In genomic region chr17:17837426-17837825, GRCm38 (mm10) we compare ENCODE assay signal across 7 mouse cellular contexts. TPM values are rescaled to one million over a fixed set of nuclear protein-coding genes. Genes with fewer than 3 reads are reported as not detected.
DNase-seq lines count a peak whose midpoint lies in the region; ATAC-seq and TF ChIP-seq lines count a peak whose summit lies in the region.

No protein-coding gene starts in this region.

- no peaks in the 10 kb centered on the region for H3K9me3 ChIP-seq in lung, embryonic 14.5 days (ENCODE audit: low read depth, low read length)
- H3K9me3 ChIP-seq in forebrain, embryonic 13.5 days (replicated peaks), result no peaks in the 10 kb centered on the region
- no peaks in the 10 kb centered on the region for H3K9me3 ChIP-seq in limb, embryonic 11.5 days (ENCODE audit: control insufficient read depth, low read length)
- no peaks in the 10 kb centered on the region for H3K9me3 ChIP-seq in neural tube, embryonic 12.5 days

- peaks cover 26% of the 10 kb centered on the region for H3K4me1 ChIP-seq in lung, embryonic 14.5 days (ENCODE audit: insufficient read depth)
- peaks cover 63% of the 10 kb centered on the region for H3K4me1 ChIP-seq in forebrain, embryonic 13.5 days
- peaks cover 11% of the 10 kb centered on the region for H3K4me1 ChIP-seq in limb, embryonic 11.5 days (ENCODE audit: control insufficient read depth, insufficient read depth, low read length)
- peaks cover 57% of the 10 kb centered on the region for H3K4me1 ChIP-seq in neural tube, embryonic 12.5 days

- ATAC-seq in lung, embryonic 14.5 days (ENCODE audit: insufficient read depth), result peak; percentile 5; the same call in 1 of the 2 replicates
- ATAC-seq in forebrain, embryonic 13.5 days, result no peak
- no peak for ATAC-seq in limb, embryonic 11.5 days (ENCODE audit: insufficient number of reproducible peaks, low FRiP score, low TSS enrichment, low read depth)
- ATAC-seq in neural tube, embryonic 12.5 days (ENCODE audit: low FRiP score, low read depth), result peak; percentile 7

- H3K9ac ChIP-seq in lung, embryonic 14.5 days, result peak overlapping the region; percentile 13
- peak overlapping the region; percentile 65 for H3K9ac ChIP-seq in forebrain, embryonic 13.5 days
- peak overlapping the region; percentile 28; the same call in 1 of the 2 replicates for H3K9ac ChIP-seq in limb, embryonic 11.5 days (ENCODE audit: low read length)
- H3K9ac ChIP-seq in neural tube, embryonic 12.5 days, result peak overlapping the region; percentile 63; the same call in 1 of the 2 replicates

- H3K27me3 ChIP-seq in lung, embryonic 14.5 days (ENCODE audit: insufficient read depth, low read length), result no peaks in the 10 kb centered on the region
- H3K27me3 ChIP-seq in forebrain, embryonic 13.5 days, result no peaks in the 10 kb centered on the region
- no peaks in the 10 kb centered on the region for H3K27me3 ChIP-seq in limb, embryonic 11.5 days (ENCODE audit: control insufficient read depth, insufficient read depth, low read length)
- H3K27me3 ChIP-seq in neural tube, embryonic 12.5 days (replicated peaks), result no peaks in the 10 kb centered on the region

- no peak for DNase-seq in lung, embryonic 14.5 days
- no peak for DNase-seq in lung, postnatal 10 days
- DNase-seq in cerebellum, adult 9-10 months, result peak; percentile 68
- no peak for DNase-seq in limb, embryonic 11.5 days (ENCODE audit: low spot score)
- DNase-seq in layer of hippocampus, adult 18-20 months (ENCODE audit: low spot score in 2 of 2), result no peak

- peaks cover 72% of the 10 kb centered on the region for H3K36me3 ChIP-seq in lung, embryonic 14.5 days (ENCODE audit: insufficient read depth)
- H3K36me3 ChIP-seq in forebrain, embryonic 13.5 days (ENCODE audit: poor library complexity, severe bottlenecking), result peaks cover 61% of the 10 kb centered on the region
- peaks cover 13% of the 10 kb centered on the region for H3K36me3 ChIP-seq in limb, embryonic 11.5 days (ENCODE audit: control insufficient read depth, insufficient read depth, low read length)
- peaks cover 52% of the 10 kb centered on the region for H3K36me3 ChIP-seq in neural tube, embryonic 12.5 days

- 7% methylated on average over 13 of the region's 13 CpGs for WGBS in lung, embryonic 14.5 days
- WGBS in forebrain, embryonic 13.5 days, result 5% methylated on average over 13 of the region's 13 CpGs
- 4% methylated on average over 13 of the region's 13 CpGs for WGBS in limb, embryonic 11.5 days
- WGBS in neural tube, embryonic 12.5 days, result 12% methylated on average over 13 of the region's 13 CpGs

- peak overlapping the region; percentile 73 for H3K27ac ChIP-seq in lung, embryonic 14.5 days (ENCODE audit: low read depth)
- H3K27ac ChIP-seq in forebrain, embryonic 13.5 days, result peak overlapping the region; percentile 74
- H3K27ac ChIP-seq in limb, embryonic 11.5 days (replicated peaks; ENCODE audit: low read depth, low read length), result no peak overlapping the region; the same call in 1 of the 2 replicates
- peak overlapping the region; percentile 20; the same call in 1 of the 2 replicates for H3K27ac ChIP-seq in neural tube, embryonic 12.5 days

- peak overlapping the region; percentile 35 for H3K4me3 ChIP-seq in lung, embryonic 14.5 days (ENCODE audit: low read depth, low read length)
- peak overlapping the region; percentile 43 for H3K4me3 ChIP-seq in forebrain, embryonic 13.5 days
- H3K4me3 ChIP-seq in limb, embryonic 11.5 days (ENCODE audit: low read depth, low read length), result peak overlapping the region; percentile 24
- H3K4me3 ChIP-seq in neural tube, embryonic 12.5 days, result peak overlapping the region; percentile 36

- TF ChIP-seq CTCF in lung, embryonic 14.5 days (IDR thresholded peaks at IDR 0.05; ENCODE audit: low read depth), result peak; percentile 17; the same call in 1 of the 2 replicates

- H3K4me2 ChIP-seq in lung, embryonic 14.5 days, result peak overlapping the region; percentile 67
- H3K4me2 ChIP-seq in forebrain, embryonic 13.5 days, result peak overlapping the region; percentile 74
- peak overlapping the region; percentile 58 for H3K4me2 ChIP-seq in limb, embryonic 11.5 days (ENCODE audit: low read depth, severe bottlenecking)
- peak overlapping the region; percentile 65 for H3K4me2 ChIP-seq in neural tube, embryonic 12.5 days (replicated peaks)

RNA-seq across cellular contexts. Expression of gene Spaca6, which starts 10.5 kb away (rescaled TPM):
- polyA plus RNA-seq in lung, embryonic 14.5 days (2014; fragmentation: Nextera tagmentation; extraction: Ambion mirVana), result 33.2 and 38.9 TPM in 2 replicates
- 34.7 and 36.9 TPM in 2 replicates for polyA plus RNA-seq in forebrain, embryonic 13.5 days (2015; fragmentation: Nextera tagmentation; extraction: Ambion mirVana)
- polyA plus RNA-seq in limb, embryonic 11.5 days (2014; fragmentation: Nextera tagmentation; extraction: Ambion mirVana), result 35.5 and 39.7 TPM in 2 replicates
- 48.1 and 54.2 TPM in 2 replicates for polyA plus RNA-seq in neural tube, embryonic 12.5 days (2016; fragmentation: Nextera tagmentation; extraction: Ambion mirVana)
- total RNA-seq in layer of hippocampus, adult 18-20 months (2021), result 10 to 100 TPM; 64.4 to 80.9 TPM

RNA-seq across cellular contexts. Expression of gene Has1, which starts 17.6 kb away (rescaled TPM):
- 2.1 and 2.2 TPM in 2 replicates for polyA plus RNA-seq in lung, embryonic 14.5 days (2014; fragmentation: Nextera tagmentation; extraction: Ambion mirVana)
- 0.65 and 0.77 TPM in 2 replicates for polyA plus RNA-seq in forebrain, embryonic 13.5 days (2015; fragmentation: Nextera tagmentation; extraction: Ambion mirVana)
- polyA plus RNA-seq in limb, embryonic 11.5 days (2014; fragmentation: Nextera tagmentation; extraction: Ambion mirVana), result 1.5 and 2.0 TPM in 2 replicates
- polyA plus RNA-seq in neural tube, embryonic 12.5 days (2016; fragmentation: Nextera tagmentation; extraction: Ambion mirVana), result 1.1 and 1.3 TPM in 2 replicates
- under 1 TPM; 0.20 to 0.67 TPM for total RNA-seq in layer of hippocampus, adult 18-20 months (2021)

RNA-seq across cellular contexts. Expression of gene Fpr1, which starts 46.3 kb away (rescaled TPM):
- 0.13 and 0.46 TPM in 2 replicates for polyA plus RNA-seq in lung, embryonic 14.5 days (2014; fragmentation: Nextera tagmentation; extraction: Ambion mirVana)
- not detected in 2 replicates for polyA plus RNA-seq in forebrain, embryonic 13.5 days (2015; fragmentation: Nextera tagmentation; extraction: Ambion mirVana)
- not detected in 2 replicates for polyA plus RNA-seq in limb, embryonic 11.5 days (2014; fragmentation: Nextera tagmentation; extraction: Ambion mirVana)
- polyA plus RNA-seq in neural tube, embryonic 12.5 days (2016; fragmentation: Nextera tagmentation; extraction: Ambion mirVana), result 0.34 TPM in 1 of 2 replicates, not detected in the other
- not detected for total RNA-seq in layer of hippocampus, adult 18-20 months (2021)

RNA-seq across cellular contexts. Expression of gene Fpr2, which starts 50.2 kb away (rescaled TPM):
- polyA plus RNA-seq in lung, embryonic 14.5 days (2014; fragmentation: Nextera tagmentation; extraction: Ambion mirVana), result 0.17 and 1.1 TPM in 2 replicates
- polyA plus RNA-seq in forebrain, embryonic 13.5 days (2015; fragmentation: Nextera tagmentation; extraction: Ambion mirVana), result not detected in 2 replicates
- not detected in 2 replicates for polyA plus RNA-seq in limb, embryonic 11.5 days (2014; fragmentation: Nextera tagmentation; extraction: Ambion mirVana)
- polyA plus RNA-seq in neural tube, embryonic 12.5 days (2016; fragmentation: Nextera tagmentation; extraction: Ambion mirVana), result not detected in 2 replicates
- total RNA-seq in layer of hippocampus, adult 18-20 months (2021), result not detected

RNA-seq across cellular contexts. Expression of gene Fpr3, which starts 50.2 kb away (rescaled TPM):
- not detected in 2 replicates for polyA plus RNA-seq in lung, embryonic 14.5 days (2014; fragmentation: Nextera tagmentation; extraction: Ambion mirVana)
- not detected in 2 replicates for polyA plus RNA-seq in forebrain, embryonic 13.5 days (2015; fragmentation: Nextera tagmentation; extraction: Ambion mirVana)
- not detected in 2 replicates for polyA plus RNA-seq in limb, embryonic 11.5 days (2014; fragmentation: Nextera tagmentation; extraction: Ambion mirVana)
- polyA plus RNA-seq in neural tube, embryonic 12.5 days (2016; fragmentation: Nextera tagmentation; extraction: Ambion mirVana), result not detected in 2 replicates
- not detected for total RNA-seq in layer of hippocampus, adult 18-20 months (2021)

Comparison
In these comparisons a context has a peak if more than half of its experiments do, and no peak if none do; other contexts are left out.
1. ATAC-seq: peak in lung, embryonic 14.5 days (single experiment) and neural tube, embryonic 12.5 days (single experiment); none in forebrain, embryonic 13.5 days (single experiment) and limb, embryonic 11.5 days (single experiment).
2. H3K9ac ChIP-seq: peak in every context shown above with its lines; median percentile 65 in forebrain, embryonic 13.5 days; 63 in neural tube, embryonic 12.5 days; 28 in limb, embryonic 11.5 days; 13 in lung, embryonic 14.5 days.
3. Peak in every context shown above with its lines, with median percentiles within 50 percentile points of each other: H3K4me2 ChIP-seq and H3K4me3 ChIP-seq.